Comparison of ENCODE assay signal across 8 mouse cellular contexts in the genomic region with DNA sequence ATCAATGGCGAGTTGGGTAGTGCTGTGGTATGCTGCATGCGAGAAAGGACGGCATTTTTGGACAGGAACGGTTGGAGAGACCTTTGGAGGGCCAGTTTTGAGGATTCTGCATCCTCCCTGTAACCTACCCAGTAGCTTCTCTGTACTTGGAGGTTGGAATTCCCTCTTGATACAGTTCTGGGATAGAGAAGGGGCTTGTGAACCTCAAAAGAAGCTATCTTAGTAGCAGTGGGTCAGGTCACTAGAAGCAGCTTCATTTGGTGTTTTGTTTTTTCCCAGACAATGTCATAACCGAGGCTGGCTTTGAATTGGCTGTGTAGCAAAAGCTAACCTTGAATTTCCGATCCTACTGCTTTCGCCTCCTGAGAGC. TPM values are rescaled to one million over a fixed set of nuclear protein-coding genes. Genes with fewer than 3 reads are reported as not detected.
A peak's percentile ranks its signal among the peaks of the same experiment; 100 is the strongest.
DNase-seq lines count a peak whose midpoint lies in the region; ATAC-seq and TF ChIP-seq lines count a peak whose summit lies in the region.

No protein-coding gene starts in this region.

- 11% methylated on average over 7 of the region's 7 CpGs for WGBS in liver, adult 2 months
- 25% methylated on average over 7 of the region's 7 CpGs for WGBS in embryonic facial prominence, embryonic 13.5 days
- WGBS in intestine, embryonic 15.5 days: 24% methylated on average over 7 of the region's 7 CpGs
- WGBS in neural tube, embryonic 12.5 days: 25% methylated on average over 7 of the region's 7 CpGs

- peaks cover under 1% of the 10 kb centered on the region; the same call in 1 of the 2 replicates for H3K36me3 ChIP-seq in liver, adult 2 months (ENCODE audit: control insufficient read depth, insufficient read depth, low read length)
- no peaks in the 10 kb centered on the region for H3K36me3 ChIP-seq in embryonic facial prominence, embryonic 13.5 days
- no peaks in the 10 kb centered on the region for H3K36me3 ChIP-seq in intestine, embryonic 15.5 days
- H3K36me3 ChIP-seq in neural tube, embryonic 12.5 days: no peaks in the 10 kb centered on the region

- no peak for ATAC-seq in embryonic facial prominence, embryonic 13.5 days (ENCODE audit: insufficient number of reproducible peaks, insufficient read depth, low FRiP score, low TSS enrichment, low read depth)
- no peak for ATAC-seq in intestine, embryonic 15.5 days
- ATAC-seq in neural tube, embryonic 12.5 days (ENCODE audit: low FRiP score, low read depth): no peak

- H3K27ac ChIP-seq in liver, adult 2 months (replicated peaks; ENCODE audit: insufficient read depth, low read depth, low read length): peak overlapping the region; percentile 50
- H3K27ac ChIP-seq in embryonic facial prominence, embryonic 13.5 days: peak overlapping the region; percentile 72
- H3K27ac ChIP-seq in intestine, embryonic 15.5 days: peak overlapping the region; percentile 85
- no peak overlapping the region for H3K27ac ChIP-seq in neural tube, embryonic 12.5 days

- TF ChIP-seq POLR2A in liver, adult 2 months (IDR thresholded peaks at IDR 0.05; ENCODE audit: extremely low read depth, insufficient read depth, low read length): no peak

- H3K9me3 ChIP-seq in embryonic facial prominence, embryonic 13.5 days: no peaks in the 10 kb centered on the region
- no peaks in the 10 kb centered on the region for H3K9me3 ChIP-seq in intestine, embryonic 15.5 days
- no peaks in the 10 kb centered on the region for H3K9me3 ChIP-seq in neural tube, embryonic 12.5 days

- H3K4me1 ChIP-seq in liver, adult 2 months (ENCODE audit: control insufficient read depth, insufficient read depth, low read length): peaks cover 17% of the 10 kb centered on the region
- H3K4me1 ChIP-seq in embryonic facial prominence, embryonic 13.5 days: peaks cover 32% of the 10 kb centered on the region
- peaks cover 22% of the 10 kb centered on the region for H3K4me1 ChIP-seq in intestine, embryonic 15.5 days (replicated peaks)
- H3K4me1 ChIP-seq in neural tube, embryonic 12.5 days: peaks cover 23% of the 10 kb centered on the region

- peaks cover 21% of the 10 kb centered on the region for H3K79me2 ChIP-seq in liver, adult 2 months (ENCODE audit: control insufficient read depth, insufficient read depth, low read length)

- H3K9ac ChIP-seq in liver, adult 2 months (ENCODE audit: low read depth, low read length): peak overlapping the region; percentile 10; the same call in 1 of the 2 replicates
- peak overlapping the region; percentile 89 for H3K9ac ChIP-seq in embryonic facial prominence, embryonic 13.5 days
- peak overlapping the region; percentile 47 for H3K9ac ChIP-seq in intestine, embryonic 15.5 days
- H3K9ac ChIP-seq in neural tube, embryonic 12.5 days: peak overlapping the region; percentile 71; the same call in 1 of the 2 replicates

- no peaks in the 10 kb centered on the region for H3K27me3 ChIP-seq in liver, adult 2 months (ENCODE audit: control insufficient read depth, insufficient read depth, low read length)
- H3K27me3 ChIP-seq in embryonic facial prominence, embryonic 13.5 days: no peaks in the 10 kb centered on the region
- H3K27me3 ChIP-seq in intestine, embryonic 15.5 days (replicated peaks): no peaks in the 10 kb centered on the region
- H3K27me3 ChIP-seq in neural tube, embryonic 12.5 days (replicated peaks): peaks cover 10% of the 10 kb centered on the region; the same call in 1 of the 2 replicates

- no peak for TF ChIP-seq CTCF in liver, adult 2 months (IDR thresholded peaks at IDR 0.05; ENCODE audit: low read depth, low read length)

- H3K4me3 ChIP-seq in liver, adult 2 months (ENCODE audit: insufficient read depth, low read depth, low read length): peak overlapping the region; percentile 100; the same call in 1 of the 2 replicates
- peak overlapping the region; percentile 83 for H3K4me3 ChIP-seq in embryonic facial prominence, embryonic 13.5 days
- H3K4me3 ChIP-seq in intestine, embryonic 15.5 days (replicated peaks): peak overlapping the region; percentile 78
- peak overlapping the region; percentile 62 for H3K4me3 ChIP-seq in neural tube, embryonic 12.5 days

- peak overlapping the region; percentile 63 for H3K4me2 ChIP-seq in embryonic facial prominence, embryonic 13.5 days
- H3K4me2 ChIP-seq in intestine, embryonic 15.5 days (replicated peaks): peak overlapping the region; percentile 85
- peak overlapping the region; percentile 90 for H3K4me2 ChIP-seq in neural tube, embryonic 12.5 days (replicated peaks)

- peak; percentile 57 for DNase-seq in liver, adult 2 months (ENCODE audit: extremely low read depth, low read depth, low spot score)
- no peak for DNase-seq in liver
- no peak for DNase-seq in cerebellum, postnatal 14 days
- no peak for DNase-seq in gastrocnemius, adult 8-10 months (ENCODE audit: low spot score in 2 of 2)
- DNase-seq in adrenal gland, postnatal 25 days: no peak

RNA-seq across cellular contexts. Expression of a gene that starts 0.9 kb away (rescaled TPM):
- 213 and 264 TPM in 2 replicates for total RNA-seq in liver, adult 2 months (2014; rRNA removed)
- 56.7 and 62.0 TPM in 2 replicates for polyA plus RNA-seq in liver, adult 2 months (2012; rRNA removed)
- polyA plus RNA-seq in embryonic facial prominence, embryonic 13.5 days (2015; fragmentation: Nextera tagmentation; extraction: Ambion mirVana): 100.0 and 100 TPM in 2 replicates
- polyA plus RNA-seq in intestine, embryonic 15.5 days (2015; fragmentation: Nextera tagmentation; extraction: Ambion mirVana): 171 and 203 TPM in 2 replicates
- 84.2 and 85.6 TPM in 2 replicates for polyA plus RNA-seq in neural tube, embryonic 12.5 days (2016; fragmentation: Nextera tagmentation; extraction: Ambion mirVana)
- 100 to 1,000 TPM; 219 to 283 (median 248) TPM for total RNA-seq in gastrocnemius, adult 8-10 months (2022)
- total RNA-seq in adrenal gland, postnatal 25 days (2021): 183 and 265 TPM in 2 replicates

RNA-seq across cellular contexts. Expression of a gene that starts 30.4 kb away (rescaled TPM):
- not detected in 2 replicates for total RNA-seq in liver, adult 2 months (2014; rRNA removed)
- 0.02 TPM in 1 of 2 replicates, not detected in the other for polyA plus RNA-seq in liver, adult 2 months (2012; rRNA removed)
- polyA plus RNA-seq in embryonic facial prominence, embryonic 13.5 days (2015; fragmentation: Nextera tagmentation; extraction: Ambion mirVana): 0.41 and 0.47 TPM in 2 replicates
- 0.23 and 0.39 TPM in 2 replicates for polyA plus RNA-seq in intestine, embryonic 15.5 days (2015; fragmentation: Nextera tagmentation; extraction: Ambion mirVana)
- polyA plus RNA-seq in neural tube, embryonic 12.5 days (2016; fragmentation: Nextera tagmentation; extraction: Ambion mirVana): 4.1 and 5.5 TPM in 2 replicates
- total RNA-seq in gastrocnemius, adult 8-10 months (2022): under 1 TPM in 3 of 4 experiments, not detected in 1; 0.10 to 0.17 (median 0.13) TPM
- total RNA-seq in adrenal gland, postnatal 25 days (2021): 9.2 and 14.1 TPM in 2 replicates

Comparison
In these comparisons a context has a peak if more than half of its experiments do, and no peak if none do; other contexts are left out.
1. H3K9ac ChIP-seq: peak in every context shown above with its lines; median percentile 89 in embryonic facial prominence, embryonic 13.5 days; 71 in neural tube, embryonic 12.5 days; 47 in intestine, embryonic 15.5 days; 10 in liver, adult 2 months.